Mouse (Mus musculus) kidney, embryonic 16.5 days (tissue): ENCODE data around the gene Birc5. TPM values are rescaled to one million over a fixed set of nuclear protein-coding genes. Genes with fewer than 3 reads are reported as not detected.

Experiments used
- ATAC-seq: fragments of 200-750 bp; cut with Nextera tagmentation; 2 replicates; pipeline ENCODE4 v1.8.0; 2017; ENCODE audit warnings: moderate TSS enrichment; ENCODE audit not compliant: low FRiP score, low TSS enrichment
- H3K27ac ChIP-seq: fragments of 300-500 bp; sonication (generic); 2 replicates; pipeline ENCODE4 v1.5.1; 2014; ENCODE audit warnings: low read length
- H3K27me3 ChIP-seq: fragments of 300-500 bp; sonication (generic); 2 replicates; pipeline ENCODE4 v1.6.1; 2014; ENCODE audit warnings: low read length, control low read depth, mixed read lengths; ENCODE audit not compliant: insufficient read depth
- H3K36me3 ChIP-seq: fragments of 300-500 bp; sonication (generic); 2 replicates; pipeline ENCODE4 v1.6.1; 2014; ENCODE audit warnings: low read length, control low read depth, mixed read lengths; ENCODE audit not compliant: insufficient read depth
- H3K4me1 ChIP-seq: fragments of 300-500 bp; sonication (generic); 2 replicates; pipeline ENCODE4 v1.6.1; 2014; ENCODE audit warnings: low read length, control low read depth, mixed read lengths; ENCODE audit not compliant: insufficient read depth
- H3K4me2 ChIP-seq: fragments of 300-500 bp; sonication (generic); replicated peaks from 2 replicates; pipeline ENCODE4 v1.6.1; 2014; ENCODE audit warnings: low read depth, low read length
- H3K4me3 ChIP-seq: fragments of 300-500 bp; sonication (generic); 2 replicates; pipeline ENCODE4 v1.5.1; 2014; ENCODE audit warnings: mild to moderate bottlenecking, low read length
- H3K9ac ChIP-seq: fragments of 300-500 bp; sonication (generic); replicated peaks from 2 replicates; pipeline ENCODE4 v1.6.1; 2014; ENCODE audit warnings: low read length
- H3K9me3 ChIP-seq: fragments of 300-500 bp; sonication (generic); 2 replicates; pipeline ENCODE4 v1.6.1; 2016; ENCODE audit warnings: low read length, control low read depth
- WGBS: fragments of 180-500 bp; shearing (Covaris S2); extraction: QIAGEN DNeasy Blood & Tissue Kit; methylation state at CpG from one replicate; pipeline ENCODE4 v1.1.7; 2014; 5-methylcytosine and 5-hydroxymethylcytosine counted together
- polyA plus RNA-seq: library from polyadenylated mRNA; unstranded; fragments of >200 nt; fragmentation: Nextera tagmentation; extraction: Ambion mirVana; gene quantifications from 2 replicates; pipeline ENCODE4 v1.2.1, GENCODE M21; 2015

The Birc5 gene
- polyA plus RNA-seq, 1 experiment from 2014 or later: 284 TPM

DNA sequence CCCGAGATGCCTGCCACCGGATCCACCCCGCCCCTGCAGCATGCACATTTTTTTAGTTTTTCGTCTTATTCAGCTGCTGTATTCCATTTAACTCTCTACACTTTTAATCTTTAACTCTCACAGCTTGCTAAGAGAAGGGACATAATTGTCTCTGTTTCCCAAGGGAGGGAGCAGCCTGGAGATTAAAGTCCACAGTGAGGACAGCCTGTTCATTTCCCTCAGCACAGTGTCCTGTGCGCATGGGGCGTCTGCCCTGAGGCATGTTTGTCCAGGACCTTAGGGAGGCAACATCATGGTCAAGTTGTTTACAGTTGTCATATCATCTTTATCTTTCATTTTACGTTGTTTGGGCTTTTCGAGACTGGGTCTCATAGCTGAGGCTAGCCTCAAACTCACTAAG, 15.0 kb upstream of the Birc5 start:
- Histone ChIP-seq H3K9me3 (no peaks in the 10 kb centered on the region), H3K9ac (no peak overlapping the region), H3K27ac (peak overlapping the region; percentile 37; the same call in 1 of the 2 replicates), H3K4me3 (no peak overlapping the region), H3K4me2 (no peak overlapping the region), H3K36me3 (no peaks in the 10 kb centered on the region), H3K27me3 (no peaks in the 10 kb centered on the region), H3K4me1 (peaks cover 30% of the 10 kb centered on the region)
- ATAC-seq: no peak
- WGBS: 86% methylated on average over 8 of the region's 8 CpGs

DNA sequence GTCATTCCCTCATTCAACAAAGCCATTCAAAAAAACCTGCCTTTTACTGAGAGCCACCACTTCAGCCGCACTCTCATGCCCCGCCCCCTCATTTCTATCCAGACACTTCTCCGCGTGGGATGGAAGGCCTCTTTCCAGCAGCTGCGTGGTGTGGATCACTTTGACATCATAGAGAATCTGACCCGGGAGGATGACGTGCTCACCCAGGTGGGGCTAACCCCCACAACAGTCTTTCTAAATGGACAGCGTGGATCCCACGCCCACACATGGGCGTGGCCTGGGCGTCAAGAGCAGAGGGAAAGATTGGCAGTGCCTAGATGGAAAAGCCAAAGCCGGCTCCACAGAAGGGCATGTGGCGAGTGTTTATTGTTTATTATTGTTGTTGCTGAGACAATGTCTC, 12.7 kb upstream of the Birc5 start:
- Histone ChIP-seq H3K4me2 (peak overlapping the region; percentile 47), H3K36me3 (no peaks in the 10 kb centered on the region), H3K27ac (no peak overlapping the region), H3K9me3 (no peaks in the 10 kb centered on the region), H3K4me3 (peak overlapping the region; percentile 22; the same call in 1 of the 2 replicates), H3K9ac (no peak overlapping the region), H3K4me1 (peaks cover 14% of the 10 kb centered on the region), H3K27me3 (no peaks in the 10 kb centered on the region)
- 30% methylated on average over 13 of the region's 13 CpGs for WGBS
- no peak for ATAC-seq

DNA sequence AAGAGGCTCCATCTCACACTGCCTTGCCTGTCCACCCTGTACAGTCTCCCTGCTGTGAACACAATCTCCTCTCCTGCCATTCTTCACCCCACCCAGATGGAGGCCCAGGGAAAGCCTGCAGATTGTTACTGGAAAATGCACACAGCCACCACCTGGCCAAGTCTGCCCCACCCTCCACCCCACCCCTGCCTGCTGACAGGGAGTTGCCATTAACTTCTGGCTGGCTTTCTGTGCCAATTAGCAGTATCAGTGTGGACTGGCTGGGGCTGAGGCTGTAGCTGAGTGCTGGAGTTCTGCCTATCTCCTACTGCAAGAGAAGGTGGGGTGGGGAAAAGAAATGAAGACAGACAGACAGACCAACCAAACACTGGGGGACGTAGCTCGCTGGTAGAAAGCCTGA, 10.5 kb upstream of the Birc5 start:
- Histone ChIP-seq H3K9me3 (no peaks in the 10 kb centered on the region), H3K27me3 (no peaks in the 10 kb centered on the region), H3K9ac (no peak overlapping the region), H3K4me1 (peaks cover 9% of the 10 kb centered on the region), H3K4me2 (no peak overlapping the region), H3K27ac (no peak overlapping the region), H3K36me3 (no peaks in the 10 kb centered on the region), H3K4me3 (no peak overlapping the region)
- 56% methylated on average over 2 of the region's 2 CpGs for WGBS
- no peak for ATAC-seq

DNA sequence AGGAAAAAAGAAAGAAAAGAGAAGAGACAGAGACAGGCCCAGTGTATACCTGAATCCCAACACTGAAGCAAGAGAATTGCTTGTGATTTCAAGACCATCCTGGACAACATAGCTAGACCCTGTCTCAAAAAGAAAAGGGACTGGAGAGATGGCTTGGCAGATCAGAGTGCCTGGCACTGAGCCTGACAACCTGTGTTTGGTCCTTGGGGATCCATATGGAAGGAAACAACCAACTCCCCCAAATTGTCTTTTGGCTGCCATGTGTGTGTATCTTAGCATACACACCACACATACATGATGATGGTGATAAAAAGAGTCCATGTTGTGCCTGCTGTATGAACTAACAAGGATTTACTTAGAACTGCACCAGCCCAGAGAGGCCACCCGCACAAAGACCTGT, 10.0 kb upstream of the Birc5 start:
- ATAC-seq: no peak
- Histone ChIP-seq H3K4me3 (no peak overlapping the region), H3K4me2 (no peak overlapping the region), H3K4me1 (peaks cover 9% of the 10 kb centered on the region), H3K27me3 (no peaks in the 10 kb centered on the region), H3K9ac (no peak overlapping the region), H3K27ac (no peak overlapping the region), H3K9me3 (no peaks in the 10 kb centered on the region), H3K36me3 (no peaks in the 10 kb centered on the region)
- whole genome bisulfite sequencing: 84% methylated on average over 1 of the region's 1 CpGs

DNA sequence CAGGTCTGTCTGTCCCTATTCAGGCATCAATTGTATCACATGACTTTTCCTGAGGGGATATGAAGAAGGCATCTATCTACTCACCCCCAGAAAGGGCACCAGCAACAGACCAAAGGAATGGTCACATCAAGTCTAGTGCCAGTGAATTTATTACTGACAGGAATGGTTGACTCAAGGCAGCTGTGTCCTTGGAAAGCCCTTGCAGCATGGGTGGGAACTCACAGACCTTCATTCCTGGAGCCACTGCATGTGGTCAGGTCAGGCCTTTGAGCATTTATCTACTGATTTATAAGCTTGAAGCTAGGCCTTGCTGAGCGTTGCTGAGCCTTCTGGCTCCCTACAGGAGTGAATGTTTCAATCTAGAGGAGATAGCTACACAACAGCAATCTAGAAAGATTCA, 8.1 kb upstream of the Birc5 start:
- peaks cover 14% of the 10 kb centered on the region for H3K4me1 ChIP-seq
- no peaks in the 10 kb centered on the region for H3K27me3 ChIP-seq
- H3K36me3 ChIP-seq: no peaks in the 10 kb centered on the region
- 27% methylated on average over 1 of the region's 1 CpGs for WGBS
- ATAC-seq: no peak
- H3K9ac ChIP-seq: no peak overlapping the region
- H3K4me3 ChIP-seq: no peak overlapping the region
- H3K9me3 ChIP-seq: no peaks in the 10 kb centered on the region
- no peak overlapping the region for H3K27ac ChIP-seq
- no peak overlapping the region for H3K4me2 ChIP-seq

DNA sequence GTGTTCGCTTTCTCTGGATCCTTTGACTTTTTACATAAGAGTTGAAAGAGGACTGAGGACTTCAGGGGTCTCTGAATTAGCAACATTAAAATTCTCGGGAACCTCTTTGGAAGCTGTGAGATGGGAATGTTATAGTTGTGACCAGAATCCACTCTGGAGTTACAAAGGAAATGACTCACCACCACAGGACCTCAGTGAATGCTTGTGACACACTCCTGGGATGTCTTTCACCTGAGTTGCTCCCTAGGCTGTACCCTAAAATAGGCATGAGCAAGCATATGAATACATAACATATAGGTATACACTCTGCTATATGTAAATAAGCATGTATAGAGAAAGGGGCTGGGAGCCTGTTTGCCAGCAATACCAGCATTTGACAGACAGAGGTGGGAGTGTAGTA, 5.6 kb upstream of the Birc5 start:
- no peaks in the 10 kb centered on the region for H3K9me3 ChIP-seq
- no peak overlapping the region for H3K4me2 ChIP-seq
- H3K4me1 ChIP-seq: peaks cover 21% of the 10 kb centered on the region
- no peaks in the 10 kb centered on the region for H3K36me3 ChIP-seq
- ATAC-seq: no peak
- H3K27ac ChIP-seq: no peak overlapping the region
- H3K27me3 ChIP-seq: no peaks in the 10 kb centered on the region
- H3K9ac ChIP-seq: no peak overlapping the region
- H3K4me3 ChIP-seq: no peak overlapping the region
- WGBS: 85% methylated on average over 2 of the region's 2 CpGs

DNA sequence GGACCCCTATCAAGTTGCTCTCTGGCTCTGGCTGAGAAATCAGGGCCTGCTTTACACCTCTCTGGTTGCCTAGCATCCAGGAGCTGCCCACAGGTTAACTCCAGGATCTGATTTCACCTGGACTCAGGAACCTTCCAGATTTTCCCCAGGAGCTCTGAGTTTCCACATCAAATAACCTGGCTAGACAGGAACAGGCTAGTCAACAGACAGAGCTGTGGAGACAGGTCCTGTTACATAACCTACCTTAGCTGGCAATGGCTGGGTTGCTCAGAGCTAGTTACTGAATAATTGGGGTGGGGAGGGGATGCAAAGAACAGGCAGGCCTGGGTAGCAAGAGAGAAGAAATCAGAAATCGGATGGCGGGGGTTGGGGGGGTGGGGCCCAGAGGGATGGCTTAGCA, 4.1 kb upstream of the Birc5 start:
- 0 out of 2 replicates have a peak, but pooled peaks have one; percentile 29 for ATAC-seq

DNA sequence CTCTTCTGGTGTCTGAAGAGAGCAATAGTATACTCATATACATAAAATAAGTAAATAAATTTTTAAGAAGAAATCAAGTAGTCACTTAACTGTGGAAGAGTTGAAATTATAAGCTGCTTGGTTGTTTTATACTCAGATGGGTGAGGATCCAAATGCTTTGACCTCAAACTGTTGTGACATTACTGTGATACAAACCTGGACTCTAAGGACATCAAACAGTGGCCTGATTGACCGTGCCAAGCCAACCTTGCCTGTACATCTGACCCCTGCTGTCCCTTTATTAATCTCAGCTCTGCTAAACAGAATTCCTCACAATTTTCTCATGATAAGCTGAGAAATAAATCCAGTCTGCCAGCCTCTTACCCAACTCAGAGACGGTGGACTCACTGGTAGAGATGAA, 3.4 kb upstream of the Birc5 start:
- Histone ChIP-seq H3K4me2 (no peak overlapping the region), H3K27ac (0 out of 2 replicates have a peak overlapping the region, but pooled peaks have one; percentile 13), H3K27me3 (no peaks in the 10 kb centered on the region), H3K4me1 (peaks cover 29% of the 10 kb centered on the region), H3K36me3 (no peaks in the 10 kb centered on the region), H3K9me3 (no peaks in the 10 kb centered on the region), H3K9ac (no peak overlapping the region), H3K4me3 (no peak overlapping the region)
- ATAC-seq: no peak
- WGBS: 85% methylated on average over 2 of the region's 2 CpGs

More for the DNA sequence above, 4.1 kb upstream of the Birc5 start:
- 54% methylated on average over 2 of the region's 2 CpGs for WGBS
- Histone ChIP-seq H3K36me3 (no peaks in the 10 kb centered on the region), H3K9me3 (no peaks in the 10 kb centered on the region), H3K4me3 (no peak overlapping the region), H3K27me3 (no peaks in the 10 kb centered on the region), H3K9ac (no peak overlapping the region), H3K4me2 (no peak overlapping the region), H3K27ac (peak overlapping the region; percentile 83), H3K4me1 (peaks cover 23% of the 10 kb centered on the region)

DNA sequence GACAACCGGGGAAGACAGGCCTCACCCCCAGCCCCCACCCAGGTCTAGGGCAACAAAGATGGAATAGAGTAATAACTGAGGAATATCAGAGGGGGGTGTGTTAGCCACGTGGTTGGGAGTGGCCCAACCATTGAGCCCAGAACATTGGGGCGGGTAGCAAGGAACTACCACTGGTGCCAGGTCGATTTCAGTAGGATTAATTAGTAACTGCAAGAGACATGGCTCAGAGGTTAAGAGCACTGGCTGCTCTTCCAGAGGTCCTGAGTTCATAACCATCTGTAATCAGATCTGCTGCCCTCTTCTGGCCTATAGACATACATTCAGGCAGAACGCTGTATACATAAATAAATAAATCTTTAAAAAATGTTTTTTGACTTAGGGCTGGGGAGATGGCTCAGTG, 2.4 kb upstream of the Birc5 start:
- WGBS: 42% methylated on average over 5 of the region's 5 CpGs
- Histone ChIP-seq H3K9me3 (no peaks in the 10 kb centered on the region), H3K4me3 (no peak overlapping the region), H3K27ac (no peak overlapping the region), H3K27me3 (no peaks in the 10 kb centered on the region), H3K4me1 (peaks cover 34% of the 10 kb centered on the region), H3K4me2 (no peak overlapping the region), H3K36me3 (peaks cover 3% of the 10 kb centered on the region; the same call in 1 of the 2 replicates), H3K9ac (no peak overlapping the region)
- ATAC-seq: peak; percentile 16; the same call in 1 of the 2 replicates

DNA sequence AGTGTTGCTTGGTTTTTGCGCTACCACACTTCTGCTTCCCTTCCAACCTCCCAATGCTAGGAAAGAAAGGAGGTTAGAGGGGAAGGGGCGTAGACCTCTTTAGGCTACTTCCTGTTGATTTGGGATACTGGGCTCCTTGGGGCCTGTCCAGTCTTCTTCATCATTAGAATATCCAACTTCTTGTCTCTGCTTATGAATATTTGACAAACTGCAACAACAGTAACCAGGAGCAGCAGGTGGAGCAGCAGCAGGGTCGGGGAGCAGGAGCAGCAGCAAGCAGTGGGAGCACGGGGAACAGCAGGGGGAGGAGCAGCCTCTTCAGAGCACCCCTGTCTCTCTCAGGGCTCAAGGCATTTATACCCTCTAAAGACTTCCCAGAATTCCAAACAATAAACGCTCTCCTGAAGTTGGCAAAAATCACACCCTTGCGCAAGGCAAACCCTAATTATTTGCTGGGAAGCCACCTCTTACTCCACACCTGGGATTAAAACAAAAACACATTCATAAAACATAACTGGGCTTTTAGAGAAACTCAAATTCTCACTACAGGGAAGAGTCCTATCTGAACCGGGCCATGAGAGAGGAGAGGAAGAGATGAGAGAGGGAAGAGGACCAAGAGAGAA, 1.3 kb upstream of the Birc5 start:
- peaks cover 9% of the 10 kb centered on the region for H3K36me3 ChIP-seq
- peak overlapping the region; percentile 97 for H3K27ac ChIP-seq
- no peaks in the 10 kb centered on the region for H3K27me3 ChIP-seq
- peak overlapping the region; percentile 69; the same call in 1 of the 2 replicates for H3K4me3 ChIP-seq
- H3K4me1 ChIP-seq: peaks cover 34% of the 10 kb centered on the region
- H3K4me2 ChIP-seq: peak overlapping the region; percentile 90
- H3K9me3 ChIP-seq: no peaks in the 10 kb centered on the region
- ATAC-seq: no peak
- H3K9ac ChIP-seq: peak overlapping the region; percentile 89
- WGBS: 71% methylated on average over 7 of the region's 7 CpGs
